Mouse (Mus musculus): ENCODE measurements at regions not wholly inside any gene's neighbourhood (a gene's known extent, or its start where the extent isn't known, plus 50 kb on each side); places are given as distances from the start of the nearest gene placed in this dataset.
A peak's percentile ranks its signal among the peaks of the same experiment; 100 is the strongest.

DNA sequence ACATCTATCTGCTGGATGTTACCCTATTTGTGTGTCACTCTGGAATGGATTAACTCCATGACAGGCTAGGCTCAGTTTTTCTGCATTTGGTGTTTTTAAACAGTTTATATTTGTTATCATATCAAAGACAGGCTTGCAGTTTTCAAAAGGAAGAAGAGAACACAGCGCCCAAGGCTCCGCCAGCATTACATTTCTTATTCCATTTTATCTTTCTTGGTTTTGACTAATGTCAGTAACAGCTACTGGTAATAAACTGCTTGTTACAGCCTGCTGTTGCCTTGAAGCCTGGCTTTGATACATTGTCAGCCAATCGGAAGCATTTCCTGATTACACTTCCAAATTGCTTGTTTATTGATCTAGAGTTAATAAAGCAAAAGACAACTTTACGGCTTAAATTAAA lies 219.4 kb upstream of the Mdfic start:
- no peak for DNase-seq (ENCODE audit: low spot score)

DNA sequence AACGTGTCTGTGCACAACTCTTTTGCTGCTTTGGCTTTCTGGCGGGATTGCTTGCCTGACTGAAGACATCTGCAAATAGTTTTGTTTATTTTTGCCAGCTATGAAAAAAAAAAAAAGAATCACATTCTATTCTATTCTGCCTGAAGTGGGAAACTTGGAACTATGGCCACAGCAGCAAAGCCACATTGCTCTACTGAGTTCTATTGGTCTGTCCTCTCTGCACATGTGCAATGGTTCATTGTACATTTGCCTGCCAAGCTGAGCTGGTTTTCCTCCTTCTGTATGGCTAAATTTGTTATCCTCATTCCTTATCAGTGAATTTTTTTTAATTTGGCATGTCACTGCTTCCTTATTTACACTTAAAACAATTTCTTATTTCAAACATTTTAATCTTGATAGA lies 211.1 kb upstream of the Mdfic start:
- no peak for DNase-seq (ENCODE audit: low spot score)

DNA sequence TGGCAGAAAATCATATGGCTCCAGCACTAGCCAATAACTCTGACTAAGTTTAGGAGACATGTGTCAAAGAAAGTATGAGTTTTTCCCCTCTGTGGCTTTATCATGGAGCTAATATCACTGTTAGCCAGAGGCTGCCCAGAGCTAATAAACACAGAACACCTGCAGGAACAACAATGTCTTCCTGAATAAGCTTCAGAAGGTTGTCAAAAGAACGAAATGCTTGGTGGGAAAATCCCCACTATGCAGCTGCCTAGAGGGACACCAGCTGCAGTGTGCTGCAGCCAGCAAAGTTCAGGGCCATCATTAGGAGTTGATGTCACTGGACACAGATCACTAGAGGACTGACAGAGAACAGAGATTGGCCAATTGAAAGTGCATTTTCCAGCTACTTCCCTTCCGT lies 183.2 kb upstream of the Mdfic start:
- DNase-seq (ENCODE audit: low spot score) = no peak

DNA sequence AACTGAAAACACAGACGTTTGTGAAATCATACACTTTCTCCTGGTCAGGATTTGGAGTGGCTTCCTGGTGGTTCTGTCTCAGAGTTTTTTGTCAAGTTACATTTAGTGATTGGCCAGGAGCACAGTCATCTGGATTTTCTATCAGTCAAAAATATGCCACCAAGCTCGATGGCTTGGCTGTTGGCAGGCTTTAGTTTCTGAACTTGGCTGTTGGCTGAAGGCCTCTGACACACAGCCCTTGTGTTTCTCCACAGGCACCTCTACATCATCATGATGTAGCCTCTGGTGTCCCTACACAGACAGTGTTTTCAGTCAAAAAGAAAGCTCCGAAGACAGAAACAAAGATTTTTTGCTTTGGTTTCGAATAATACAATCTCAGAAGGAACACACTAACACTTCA lies 178.5 kb upstream of the Mdfic start:
- DNase-seq (ENCODE audit: low spot score) = peak; percentile 38

DNA sequence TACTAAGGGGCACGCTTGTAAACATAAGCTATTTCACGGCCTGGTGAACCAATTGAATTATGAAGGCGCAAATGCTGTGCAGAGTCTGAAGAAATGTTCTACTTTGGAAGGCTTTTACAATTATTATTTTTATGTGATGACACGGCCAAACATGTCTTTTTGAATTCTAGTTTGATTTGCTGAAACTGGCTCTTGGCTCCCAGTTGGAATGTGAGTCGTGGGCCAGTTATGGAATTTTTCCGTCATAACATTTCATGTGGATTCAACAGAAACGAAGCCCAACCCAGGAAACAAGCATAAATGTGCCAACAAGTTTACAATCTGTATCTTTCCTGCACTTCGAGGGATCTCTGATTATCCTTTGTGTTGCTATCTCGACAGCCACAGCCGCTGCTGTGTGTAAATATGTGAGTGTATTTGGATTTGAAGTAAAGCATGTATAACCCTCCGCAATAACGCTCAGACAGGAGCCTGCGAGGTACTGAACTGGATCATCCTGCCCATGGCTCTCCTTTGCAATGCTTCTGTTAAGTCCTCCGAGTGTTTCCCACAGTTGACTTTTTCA lies 176.9 kb upstream of the Mdfic start:
- no peak for DNase-seq (ENCODE audit: low spot score)

DNA sequence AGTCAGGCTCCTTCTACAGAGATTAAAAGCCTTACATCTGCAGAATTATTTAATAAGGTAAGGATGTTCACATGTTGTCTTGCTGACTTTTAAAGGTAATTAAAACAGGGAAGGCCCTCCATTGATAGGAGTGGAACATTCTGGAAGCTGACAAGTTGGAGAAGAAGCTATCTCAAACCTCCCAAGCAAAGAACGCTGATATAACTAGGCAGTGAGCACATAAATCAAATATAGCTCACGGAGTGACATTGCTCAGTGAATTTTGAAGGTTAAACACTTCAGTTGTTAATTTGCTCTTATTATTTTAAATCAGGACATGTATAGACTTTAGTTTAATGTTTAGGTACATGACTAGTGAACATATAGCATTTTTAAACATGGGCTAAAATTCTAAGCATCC lies 171.6 kb upstream of the Mdfic start:
- DNase-seq (ENCODE audit: low spot score) = peak; percentile 9

DNA sequence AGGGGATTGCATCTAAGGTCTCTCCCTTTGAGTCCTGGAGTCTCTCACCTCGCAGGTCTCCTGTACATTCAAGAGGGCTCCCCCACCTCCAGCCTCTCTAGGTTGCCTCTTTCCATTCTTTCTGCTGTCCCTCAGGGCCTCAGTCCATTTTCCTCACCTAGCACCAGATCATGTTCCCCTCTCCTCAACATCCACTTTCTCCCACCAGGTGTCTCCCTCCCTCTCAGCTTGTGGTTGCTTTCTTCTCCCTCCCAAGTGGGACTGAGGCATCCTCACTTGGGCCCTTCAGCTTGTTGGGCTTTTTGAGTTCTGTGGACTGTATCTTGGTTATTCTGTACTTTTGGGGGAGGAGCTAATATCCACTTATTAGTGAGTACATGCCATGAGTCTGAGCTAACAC lies 127.7 kb upstream of the Mdfic start:
- no peak for DNase-seq (ENCODE audit: low spot score)

DNA sequence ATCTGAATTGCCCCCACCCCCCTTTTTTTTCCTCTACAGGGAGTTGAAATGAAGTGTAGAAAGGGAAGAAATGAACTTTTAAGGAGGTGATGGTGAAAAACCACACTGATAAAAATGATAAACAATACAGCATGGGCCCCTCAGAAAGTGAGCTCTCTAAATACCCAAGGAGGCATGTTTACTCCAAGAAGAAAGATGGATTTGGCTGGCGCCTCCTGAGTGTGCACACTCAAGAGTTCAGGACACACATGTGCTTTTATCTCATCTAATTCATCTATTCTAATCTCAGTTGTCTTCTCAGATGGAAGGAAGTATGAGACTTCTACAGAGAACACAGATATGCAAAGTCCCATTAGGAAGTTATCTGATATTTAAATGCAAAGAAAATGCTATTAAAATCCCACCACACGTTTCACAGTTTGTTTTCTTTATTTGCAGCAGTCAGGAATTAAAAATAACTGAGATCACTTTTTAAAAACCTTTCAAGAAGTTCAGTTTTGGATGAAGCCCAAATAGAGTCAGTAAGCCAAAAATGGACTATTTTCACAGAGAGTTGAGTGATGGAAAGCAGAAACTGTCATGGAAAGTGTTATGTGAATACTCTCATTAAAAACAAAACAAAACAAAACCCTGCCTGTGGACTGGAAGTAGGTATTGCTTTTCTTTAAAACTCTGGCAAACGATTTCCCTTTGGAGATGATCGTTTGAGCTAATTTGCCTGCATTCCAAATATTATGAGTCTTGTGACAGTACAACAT lies 123.1 kb upstream of the Mdfic start:
- DNase-seq (ENCODE audit: low spot score) = peak; percentile 15

DNA sequence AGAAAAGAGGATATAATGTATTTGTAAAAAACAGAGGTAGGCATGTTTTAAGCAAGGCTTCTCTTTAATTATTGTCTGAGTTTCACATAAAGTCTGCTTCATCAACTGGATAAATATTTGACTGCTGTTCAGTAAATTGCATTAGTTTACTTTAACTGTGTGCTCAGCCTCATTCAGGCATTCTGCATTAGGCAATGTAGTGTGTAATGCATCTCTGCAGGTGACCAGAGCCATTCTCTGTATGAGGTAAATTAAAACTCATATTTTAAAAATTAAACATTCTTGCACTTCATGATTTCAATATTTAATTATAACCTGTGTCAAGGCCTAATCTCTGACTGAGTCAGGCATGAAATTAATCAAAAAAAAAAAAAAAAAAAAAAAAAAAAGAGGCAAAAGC lies 110.3 kb upstream of the Mdfic start:
- DNase-seq (ENCODE audit: low spot score) = no peak

DNA sequence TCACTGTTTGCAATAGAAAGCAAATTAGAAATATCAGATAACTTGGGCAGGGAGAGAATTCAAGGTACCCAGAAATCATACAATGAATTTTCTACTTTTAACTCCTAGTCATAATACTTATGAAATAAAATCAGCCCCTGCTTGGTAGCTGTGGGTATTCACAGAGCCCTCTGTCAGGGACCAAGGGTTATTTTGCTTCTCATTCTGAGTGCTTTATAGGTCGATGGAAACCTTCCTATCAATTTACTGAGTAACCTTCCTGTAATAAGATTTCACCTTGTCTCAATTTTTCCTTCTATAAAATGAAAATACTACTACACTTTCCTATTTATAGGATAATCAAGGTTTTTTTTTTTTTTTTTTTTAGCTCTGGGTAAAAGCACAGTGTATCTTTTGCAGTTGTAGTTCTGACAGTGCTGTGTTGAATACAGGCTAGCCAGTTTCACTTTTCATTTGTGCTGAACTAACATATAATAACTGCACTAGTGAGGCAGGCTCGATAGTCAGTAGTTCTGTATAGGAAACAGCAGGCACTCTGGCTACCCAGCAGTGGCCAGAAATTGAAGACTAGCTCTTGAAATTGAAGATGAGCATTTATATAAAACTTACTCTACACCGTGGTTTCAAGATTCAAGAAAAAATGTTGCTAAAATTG lies 94.4 kb upstream of the Mdfic start:
- peak; percentile 38 for DNase-seq (ENCODE audit: low spot score)

DNA sequence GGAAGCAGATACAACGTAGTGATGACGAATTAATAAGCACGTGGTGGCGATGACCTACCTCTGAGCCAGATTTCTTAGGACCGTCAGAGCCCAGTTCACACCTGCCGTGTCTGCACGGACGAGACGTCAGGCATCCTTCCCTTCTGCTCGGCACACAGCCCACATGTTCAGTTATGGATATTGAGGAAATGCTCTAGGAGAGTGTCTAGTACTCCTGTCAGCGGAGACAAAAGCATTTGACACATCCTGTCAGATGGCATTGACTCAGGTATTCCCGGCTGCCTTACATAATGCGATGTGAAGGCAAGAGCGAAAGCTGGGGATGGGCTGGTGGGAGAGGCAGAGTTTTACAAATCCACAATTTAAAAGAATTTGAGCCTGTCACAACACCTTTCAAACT lies 81.9 kb upstream of the Mdfic start:
- no peak for DNase-seq (ENCODE audit: low spot score)

DNA sequence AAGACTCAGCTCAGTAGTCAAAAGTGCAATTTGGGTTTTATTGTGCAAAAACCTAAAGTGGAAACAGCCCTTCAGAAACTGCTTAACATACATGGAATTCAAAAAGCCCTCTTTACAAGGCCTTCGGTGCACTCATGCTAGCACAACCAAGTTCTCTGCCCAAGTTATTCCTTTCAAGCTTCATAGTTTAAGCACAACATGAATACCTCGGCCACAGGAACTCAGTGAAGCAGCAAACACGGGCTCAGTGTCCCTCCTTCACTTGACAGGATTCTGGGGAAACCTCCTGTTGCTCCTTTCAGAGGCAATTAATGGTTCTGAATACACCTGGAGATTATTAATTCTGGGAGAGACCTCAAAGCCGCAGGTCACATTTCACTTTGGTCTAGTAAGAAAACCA lies 81.1 kb upstream of the Mdfic start:
- DNase-seq (ENCODE audit: low spot score) = no peak

DNA sequence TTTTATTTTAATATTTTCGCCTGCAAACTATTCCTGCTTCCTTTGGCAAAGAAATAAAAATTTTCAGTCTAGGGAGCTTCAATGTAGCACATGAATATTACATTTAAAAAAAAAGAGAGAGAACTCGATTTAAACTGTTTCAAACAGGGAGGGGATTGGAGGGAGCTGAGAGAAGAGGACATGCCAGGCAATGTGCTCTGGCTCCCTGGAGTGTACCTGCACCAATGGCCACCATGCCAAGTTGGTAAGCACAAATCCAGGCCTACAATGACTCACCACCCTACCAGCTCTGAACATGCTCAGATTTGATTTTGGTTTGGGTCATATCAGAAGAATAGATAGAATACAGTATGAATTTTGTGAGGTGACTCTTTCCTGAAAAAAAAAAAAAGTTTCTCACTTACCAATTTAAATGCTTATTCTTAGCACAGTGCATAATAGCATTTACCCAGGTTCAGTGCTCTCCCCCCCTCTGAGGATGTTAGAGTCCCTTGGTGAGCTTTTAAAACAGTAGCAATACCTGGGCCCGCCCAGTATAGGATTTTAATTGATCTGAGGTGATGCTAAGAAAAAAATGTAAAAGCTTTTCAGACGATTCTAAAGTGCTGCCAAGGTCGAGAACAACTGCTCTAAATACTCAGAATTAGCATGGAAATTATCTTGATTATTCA lies 80.5 kb upstream of the Mdfic start:
- no peak for DNase-seq (ENCODE audit: low spot score)

DNA sequence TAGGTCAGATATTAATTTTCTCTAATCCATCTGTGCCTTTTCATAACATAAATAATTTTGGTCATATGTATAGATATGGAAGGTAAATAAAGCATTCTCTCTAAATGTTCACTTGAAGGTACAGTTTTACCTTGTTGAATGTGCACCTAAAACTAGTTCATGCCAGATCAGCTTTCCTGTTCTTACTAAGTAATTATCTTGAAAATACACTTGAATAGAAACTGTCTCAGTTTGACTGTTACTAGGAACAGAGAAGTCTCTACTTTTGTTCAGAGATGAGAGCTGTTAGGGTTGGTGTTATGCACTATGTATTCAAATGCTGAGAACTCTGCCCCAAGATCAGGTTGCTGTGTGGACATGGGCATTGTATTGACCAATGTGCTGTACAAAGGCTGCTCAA lies 76.2 kb upstream of the Mdfic start:
- no peak for DNase-seq (ENCODE audit: low spot score)

DNA sequence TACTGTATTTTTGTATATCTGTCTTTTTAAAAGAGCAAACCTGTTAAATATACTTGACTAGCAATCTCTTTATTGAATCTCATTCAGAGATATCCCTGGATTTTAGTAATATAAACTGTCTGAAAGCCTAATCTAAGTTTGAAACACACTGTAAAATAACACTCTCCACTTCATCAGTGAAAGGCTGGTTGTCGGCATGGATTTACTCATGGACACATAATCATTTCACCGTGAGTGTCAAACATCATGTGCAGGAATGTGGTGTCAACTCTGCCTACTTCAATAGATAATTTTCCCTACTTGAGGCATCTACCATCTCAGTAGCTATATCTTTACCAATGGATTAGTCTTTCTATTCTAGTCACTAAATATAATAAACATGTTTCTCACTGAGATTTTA lies 73.0 kb upstream of the Mdfic start:
- DNase-seq (ENCODE audit: low spot score) = no peak

All from heart, adult 8-10 months (tissue).